Mouse (Mus musculus): Measurements from ENCODE around the gene Gli2. TPM values are rescaled to one million over a fixed set of nuclear protein-coding genes. Genes with fewer than 3 reads are reported as not detected.
A peak's percentile ranks its signal among the peaks of the same experiment; 100 is the strongest.

Gene Gli2
- polyA plus RNA-seq, 1 experiment from 2014 or later: 8.1 TPM

GRCm38 (mm10) chr1:119022311-119022710 lies 31.1 kb downstream of the Gli2 start:
- no peak overlapping the region for H3K27ac ChIP-seq
- ATAC-seq (ENCODE audit: insufficient read depth, low FRiP score, low read depth): no peak
- WGBS: 67% methylated on average over 1 of the region's 1 CpGs

GRCm38 (mm10) chr1:119020092-119020491 lies 33.3 kb downstream of the Gli2 start:
- H3K4me2 ChIP-seq: no peak overlapping the region

More at GRCm38 (mm10) chr1:119022311-119022710, 31.1 kb downstream of the Gli2 start:
- H3K4me1 ChIP-seq: peaks cover 15% of the 10 kb centered on the region
- H3K9me3 ChIP-seq: no peaks in the 10 kb centered on the region
- no peaks in the 10 kb centered on the region for H3K27me3 ChIP-seq (replicated peaks)
- H3K9ac ChIP-seq: no peak overlapping the region
- H3K4me3 ChIP-seq (replicated peaks): no peak overlapping the region
- no peaks in the 10 kb centered on the region for H3K36me3 ChIP-seq
- no peak overlapping the region for H3K4me2 ChIP-seq

GRCm38 (mm10) chr1:119019056-119019455 lies 34.4 kb downstream of the Gli2 start:
- Histone ChIP-seq H3K4me1 (no peaks in the 10 kb centered on the region; the same call in 1 of the 2 replicates), H3K27ac (no peak overlapping the region), H3K27me3 (replicated peaks) (no peaks in the 10 kb centered on the region), H3K9ac (no peak overlapping the region), H3K4me3 (replicated peaks) (no peak overlapping the region), H3K4me2 (no peak overlapping the region), H3K9me3 (no peaks in the 10 kb centered on the region), H3K36me3 (no peaks in the 10 kb centered on the region)
- ATAC-seq (ENCODE audit: insufficient read depth, low FRiP score, low read depth): no peak

More at GRCm38 (mm10) chr1:119020092-119020491, 33.3 kb downstream of the Gli2 start:
- no peaks in the 10 kb centered on the region for H3K36me3 ChIP-seq
- no peak overlapping the region for H3K9ac ChIP-seq
- H3K27me3 ChIP-seq (replicated peaks): no peaks in the 10 kb centered on the region
- no peak overlapping the region for H3K4me3 ChIP-seq (replicated peaks)
- H3K27ac ChIP-seq: no peak overlapping the region
- ATAC-seq (ENCODE audit: insufficient read depth, low FRiP score, low read depth): no peak
- WGBS: 87% methylated on average over 2 of the region's 2 CpGs
- H3K9me3 ChIP-seq: no peaks in the 10 kb centered on the region
- no peaks in the 10 kb centered on the region; the same call in 1 of the 2 replicates for H3K4me1 ChIP-seq

GRCm38 (mm10) chr1:119016866-119017265 lies 36.6 kb downstream of the Gli2 start:
- H3K27ac ChIP-seq: no peak overlapping the region
- H3K4me2 ChIP-seq: no peak overlapping the region
- ATAC-seq (ENCODE audit: insufficient read depth, low FRiP score, low read depth): no peak
- H3K36me3 ChIP-seq: no peaks in the 10 kb centered on the region
- 80% methylated on average over 3 of the region's 3 CpGs for WGBS
- no peaks in the 10 kb centered on the region for H3K4me1 ChIP-seq
- no peak overlapping the region for H3K9ac ChIP-seq
- no peak overlapping the region for H3K4me3 ChIP-seq (replicated peaks)
- no peaks in the 10 kb centered on the region for H3K27me3 ChIP-seq (replicated peaks)
- H3K9me3 ChIP-seq: no peaks in the 10 kb centered on the region

GRCm38 (mm10) chr1:119015108-119015507 lies 38.3 kb downstream of the Gli2 start:
- 65% methylated on average over 6 of the region's 6 CpGs for WGBS
- Histone ChIP-seq H3K27ac (no peak overlapping the region), H3K36me3 (no peaks in the 10 kb centered on the region), H3K4me3 (replicated peaks) (no peak overlapping the region), H3K9ac (no peak overlapping the region), H3K9me3 (no peaks in the 10 kb centered on the region), H3K4me1 (no peaks in the 10 kb centered on the region), H3K4me2 (no peak overlapping the region), H3K27me3 (replicated peaks) (no peaks in the 10 kb centered on the region)
- ATAC-seq (ENCODE audit: insufficient read depth, low FRiP score, low read depth): peak; percentile 14; the same call in 1 of the 2 replicates

GRCm38 (mm10) chr1:119008949-119009348 lies 44.5 kb downstream of the Gli2 start:
- Histone ChIP-seq H3K9ac (no peak overlapping the region), H3K36me3 (no peaks in the 10 kb centered on the region), H3K4me2 (no peak overlapping the region), H3K4me3 (replicated peaks) (no peak overlapping the region), H3K4me1 (no peaks in the 10 kb centered on the region), H3K27me3 (replicated peaks) (no peaks in the 10 kb centered on the region), H3K27ac (no peak overlapping the region), H3K9me3 (no peaks in the 10 kb centered on the region)
- no peak for ATAC-seq (ENCODE audit: insufficient read depth, low FRiP score, low read depth)

- H3K27me3 ChIP-seq (replicated peaks): no peaks in the 10 kb centered on the region
These were observed 49.5 kb downstream of the Gli2 start for GRCm38 (mm10) chr1:119003852-119004398.

GRCm38 (mm10) chr1:119001454-119002034 lies 51.9 kb downstream of the Gli2 start:
- H3K4me2 ChIP-seq: no peak overlapping the region
- H3K27me3 ChIP-seq (replicated peaks): no peaks in the 10 kb centered on the region
- WGBS: 65% methylated on average over 12 of the region's 12 CpGs
- no peaks in the 10 kb centered on the region for H3K9me3 ChIP-seq
- H3K4me1 ChIP-seq: no peaks in the 10 kb centered on the region
- H3K9ac ChIP-seq: no peak overlapping the region
- no peaks in the 10 kb centered on the region for H3K36me3 ChIP-seq
- no peak overlapping the region for H3K4me3 ChIP-seq (replicated peaks)
- no peak overlapping the region for H3K27ac ChIP-seq
- no peak for ATAC-seq (ENCODE audit: insufficient read depth, low FRiP score, low read depth)

More at GRCm38 (mm10) chr1:119003852-119004398, 49.5 kb downstream of the Gli2 start:
- no peak for ATAC-seq (ENCODE audit: insufficient read depth, low FRiP score, low read depth)
- H3K36me3 ChIP-seq: no peaks in the 10 kb centered on the region
- no peaks in the 10 kb centered on the region for H3K4me1 ChIP-seq
- no peaks in the 10 kb centered on the region for H3K9me3 ChIP-seq
- H3K27ac ChIP-seq: no peak overlapping the region
- H3K4me2 ChIP-seq: no peak overlapping the region
- H3K4me3 ChIP-seq (replicated peaks): no peak overlapping the region
- no peak overlapping the region for H3K9ac ChIP-seq
- 46% methylated on average over 1 of the region's 1 CpGs for WGBS

GRCm38 (mm10) chr1:118994482-118995105 lies 58.8 kb downstream of the Gli2 start:
- ATAC-seq (ENCODE audit: insufficient read depth, low FRiP score, low read depth): no peak
- Histone ChIP-seq H3K9ac (no peak overlapping the region), H3K4me3 (replicated peaks) (no peak overlapping the region), H3K4me2 (no peak overlapping the region), H3K27ac (no peak overlapping the region), H3K27me3 (replicated peaks) (no peaks in the 10 kb centered on the region), H3K36me3 (no peaks in the 10 kb centered on the region; the same call in 1 of the 2 replicates), H3K4me1 (no peaks in the 10 kb centered on the region), H3K9me3 (no peaks in the 10 kb centered on the region)
- WGBS: 85% methylated on average over 8 of the region's 8 CpGs

GRCm38 (mm10) chr1:118993775-118994174 lies 59.6 kb downstream of the Gli2 start:
- no peaks in the 10 kb centered on the region; the same call in 1 of the 2 replicates for H3K36me3 ChIP-seq
- no peak for ATAC-seq (ENCODE audit: insufficient read depth, low FRiP score, low read depth)
- H3K9me3 ChIP-seq: no peaks in the 10 kb centered on the region
- no peaks in the 10 kb centered on the region for H3K4me1 ChIP-seq
- H3K4me3 ChIP-seq (replicated peaks): no peak overlapping the region
- H3K4me2 ChIP-seq: no peak overlapping the region
- no peaks in the 10 kb centered on the region for H3K27me3 ChIP-seq (replicated peaks)
- 51% methylated on average over 5 of the region's 5 CpGs for WGBS
- H3K9ac ChIP-seq: no peak overlapping the region
- H3K27ac ChIP-seq: no peak overlapping the region

- Histone ChIP-seq H3K27ac (no peak overlapping the region), H3K4me3 (replicated peaks) (no peak overlapping the region), H3K4me2 (no peak overlapping the region), H3K27me3 (replicated peaks) (no peaks in the 10 kb centered on the region), H3K4me1 (peaks cover 17% of the 10 kb centered on the region), H3K9ac (no peak overlapping the region), H3K36me3 (no peaks in the 10 kb centered on the region), H3K9me3 (no peaks in the 10 kb centered on the region)
- ATAC-seq (ENCODE audit: insufficient read depth, low FRiP score, low read depth): no peak
- WGBS: 50% methylated on average over 6 of the region's 6 CpGs
These were observed 65.1 kb downstream of the Gli2 start for GRCm38 (mm10) chr1:118988331-118988730.

GRCm38 (mm10) chr1:118987538-118987937 lies 65.9 kb downstream of the Gli2 start:
- no peak overlapping the region; the same call in 1 of the 2 replicates for H3K27ac ChIP-seq
- WGBS: 77% methylated on average over 11 of the region's 11 CpGs
- H3K4me2 ChIP-seq: no peak overlapping the region
- H3K36me3 ChIP-seq: no peaks in the 10 kb centered on the region
- peaks cover 25% of the 10 kb centered on the region for H3K4me1 ChIP-seq
- H3K9me3 ChIP-seq: no peaks in the 10 kb centered on the region
- H3K9ac ChIP-seq: no peak overlapping the region
- H3K27me3 ChIP-seq (replicated peaks): no peaks in the 10 kb centered on the region
- no peak overlapping the region for H3K4me3 ChIP-seq (replicated peaks)
- ATAC-seq (ENCODE audit: insufficient read depth, low FRiP score, low read depth): no peak
